Mouse (Mus musculus): ENCODE measurements around the gene Enkur.

- no peak for TF ChIP-seq CTCF (IDR thresholded peaks at IDR 0.05; ENCODE audit: low read depth, low read length)
- TF ChIP-seq TAL1 (conservative IDR thresholded peaks at IDR 0.05; ENCODE audit: low read depth, low read length), result no peak
- no peak for TF ChIP-seq GATA1 (IDR thresholded peaks at IDR 0.05; ENCODE audit: borderline replicate concordance, low read length)
- no peak for TF ChIP-seq POLR2AphosphoS5 (IDR thresholded peaks at IDR 0.05; ENCODE audit: insufficient replicate concordance, low read depth, low read length)
These were observed 29.9 kb upstream of the Enkur start for GRCm38 (mm10) chr2:21234871-21235648.
